Mouse (Mus musculus): Measurements from ENCODE around the gene Prmt7.

Gene Prmt7

GRCm38 (mm10) chr8:106210821-106211345, at the start of gene Prmt7, which contains the start of gene Slc7a6os:
TSS of gene Prmt7 (plus strand) at chr8:106210936.
TSS of gene Slc7a6os (minus strand) at chr8:106210935.
- in situ Hi-C loops (cut with MboI; ENCODE audit: unreplicated experiment in 2 of 2), result loop anchor here (5.0 to 10.0 kb wide), 2 partner anchors 191 to 194 kb away; no protein-coding TSS in a partner anchor

- in situ Hi-C loops (cut with MboI; ENCODE audit: unreplicated experiment in 2 of 2), result loop anchor here in 1 of 2 experiments (25.0 kb wide), 1 partner anchor 826 kb away; the partner anchor contains the start of genes Fhod1, Lrrc29, Slc9a5 and Tmem208
Observed at GRCm38 (mm10) chr8:106163251-106163650, 47.5 kb upstream of the Prmt7 start.

- in situ Hi-C loops (cut with MboI; ENCODE audit: unreplicated experiment in 2 of 2), result loop anchor here in 1 of 2 experiments (25.0 kb wide), 1 partner anchor 828 kb away; the partner anchor contains the start of genes Fhod1, Lrrc29, Slc9a5 and Tmem208
Observed at GRCm38 (mm10) chr8:106165460-106165859, 45.3 kb upstream of the Prmt7 start.

- in situ Hi-C loops (cut with MboI; ENCODE audit: unreplicated experiment in 2 of 2), result loop anchor here in 1 of 2 experiments (25.0 kb wide), 1 partner anchor 831 kb away; the partner anchor contains the start of genes Fhod1, Lrrc29, Slc9a5 and Tmem208
Observed at GRCm38 (mm10) chr8:106168356-106169016, 42.2 kb upstream of the Prmt7 start, which contains the start of gene Slc7a6. TSS of gene Slc7a6 (plus strand) at chr8:106168857.

- in situ Hi-C loops (cut with MboI; ENCODE audit: unreplicated experiment in 2 of 2), result loop anchor here in 1 of 2 experiments (25.0 kb wide), 1 partner anchor 832 kb away; the partner anchor contains the start of genes Fhod1, Lrrc29, Slc9a5 and Tmem208
Observed at GRCm38 (mm10) chr8:106169017-106169933, 41.5 kb upstream of the Prmt7 start.

GRCm38 (mm10) chr8:106169934-106170480, 40.7 kb upstream of the Prmt7 start:
- in situ Hi-C loops (cut with MboI; ENCODE audit: unreplicated experiment in 2 of 2), result loop anchor here in 1 of 2 experiments (25.0 kb wide), 1 partner anchor 833 kb away; the partner anchor contains the start of genes Fhod1, Lrrc29, Slc9a5 and Tmem208

- in situ Hi-C loops (cut with MboI; ENCODE audit: unreplicated experiment in 2 of 2), result loop anchor here in 1 of 2 experiments (25.0 kb wide), 1 partner anchor 836 kb away; the partner anchor contains the start of genes Fhod1, Lrrc29, Slc9a5 and Tmem208
Observed at GRCm38 (mm10) chr8:106173566-106173965, 37.2 kb upstream of the Prmt7 start.

- in situ Hi-C loops (cut with MboI; ENCODE audit: unreplicated experiment in 2 of 2), result no loop called here
Observed at GRCm38 (mm10) chr8:106176891-106177290, 33.8 kb upstream of the Prmt7 start.

GRCm38 (mm10) chr8:106177594-106177993, 33.1 kb upstream of the Prmt7 start:
- in situ Hi-C loops (cut with MboI; ENCODE audit: unreplicated experiment in 2 of 2), result no loop called here

- in situ Hi-C loops (cut with MboI; ENCODE audit: unreplicated experiment in 2 of 2), result no loop called here
Observed at GRCm38 (mm10) chr8:106178428-106178827, 32.3 kb upstream of the Prmt7 start.

GRCm38 (mm10) chr8:106185628-106186270, 25.0 kb upstream of the Prmt7 start:
- in situ Hi-C loops (cut with MboI; ENCODE audit: unreplicated experiment in 2 of 2), result no loop called here

GRCm38 (mm10) chr8:106186394-106186793, 24.3 kb upstream of the Prmt7 start:
- in situ Hi-C loops (cut with MboI; ENCODE audit: unreplicated experiment in 2 of 2), result no loop called here

GRCm38 (mm10) chr8:106189162-106189561, 21.6 kb upstream of the Prmt7 start:
- in situ Hi-C loops (cut with MboI; ENCODE audit: unreplicated experiment in 2 of 2), result no loop called here

GRCm38 (mm10) chr8:106191639-106192038, 19.1 kb upstream of the Prmt7 start:
- in situ Hi-C loops (cut with MboI; ENCODE audit: unreplicated experiment in 2 of 2), result no loop called here

- in situ Hi-C loops (cut with MboI; ENCODE audit: unreplicated experiment in 2 of 2), result no loop called here
Observed at GRCm38 (mm10) chr8:106193162-106193561, 17.6 kb upstream of the Prmt7 start.

- in situ Hi-C loops (cut with MboI; ENCODE audit: unreplicated experiment in 2 of 2), result no loop called here
Observed at GRCm38 (mm10) chr8:106194062-106194461, 16.7 kb upstream of the Prmt7 start.

- in situ Hi-C loops (cut with MboI; ENCODE audit: unreplicated experiment in 2 of 2), result loop anchor here (5.0 kb wide), 2 partner anchors 56 to 61 kb away; partner anchors contain the start of gene Esrp2 (in 1 of the 2)
Observed at GRCm38 (mm10) chr8:106198741-106199140, 12.0 kb upstream of the Prmt7 start.

- in situ Hi-C loops (cut with MboI; ENCODE audit: unreplicated experiment in 2 of 2), result loop anchor here (5.0 kb wide), 2 partner anchors 57 to 62 kb away; partner anchors contain the start of gene Esrp2 (in 1 of the 2)
Observed at GRCm38 (mm10) chr8:106199596-106199995, 11.1 kb upstream of the Prmt7 start.

GRCm38 (mm10) chr8:106210035-106210731, 553 bp upstream of the Prmt7 start:
- in situ Hi-C loops (cut with MboI; ENCODE audit: unreplicated experiment in 2 of 2), result loop anchor here (5.0 to 10.0 kb wide), 2 partner anchors 192 to 195 kb away; no protein-coding TSS in a partner anchor

Data from v-Abl transformed pro-B cells (cell line).